Mouse (Mus musculus) embryo, embryonic 11 days (tissue): ENCODE data around the gene Kynu.

Experiments
- DNase-seq: peaks from one replicate; pipeline ENCODE4 v3.0.0-alpha.2; 2015

The Kynu gene

DNA sequence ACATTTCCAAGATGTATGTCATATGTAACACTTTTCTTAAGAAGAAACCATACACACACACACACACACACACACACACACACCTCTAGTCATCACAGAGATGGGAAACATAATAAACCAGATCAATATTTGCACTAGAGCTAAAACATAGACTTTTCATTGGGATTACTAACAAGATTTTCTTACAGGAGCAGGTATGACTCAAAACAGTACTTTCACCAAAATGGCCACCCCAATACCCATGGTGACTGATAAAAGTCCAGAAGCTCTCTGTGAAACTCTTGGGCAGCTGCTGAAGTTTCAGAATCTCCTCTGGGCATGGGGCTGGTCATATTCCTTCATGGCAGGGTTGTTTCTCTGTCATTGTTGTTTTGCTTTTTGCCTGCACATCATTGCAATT lies 114.5 kb downstream of the Kynu start:
- no peak for DNase-seq

DNA sequence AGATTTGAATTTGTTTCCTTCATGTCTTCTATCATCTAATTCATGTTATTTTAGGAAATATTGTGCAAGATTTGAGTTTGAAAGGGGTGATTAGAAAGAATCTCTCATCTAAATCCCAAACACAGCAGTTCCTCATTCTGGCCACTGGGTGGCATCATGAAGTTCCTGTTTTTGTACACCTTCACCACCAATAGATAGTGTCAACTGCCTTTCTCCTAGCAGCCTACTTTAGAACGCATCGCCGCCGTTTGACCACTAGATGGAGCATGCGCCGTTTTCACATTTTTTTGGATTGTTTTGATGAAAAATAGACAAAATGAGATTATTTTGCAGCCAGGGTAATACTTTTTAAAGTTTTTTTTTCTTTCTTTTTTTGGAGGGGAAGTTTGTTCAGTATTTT lies 118.5 kb downstream of the Kynu start:
- peak; percentile 77 for DNase-seq

DNA sequence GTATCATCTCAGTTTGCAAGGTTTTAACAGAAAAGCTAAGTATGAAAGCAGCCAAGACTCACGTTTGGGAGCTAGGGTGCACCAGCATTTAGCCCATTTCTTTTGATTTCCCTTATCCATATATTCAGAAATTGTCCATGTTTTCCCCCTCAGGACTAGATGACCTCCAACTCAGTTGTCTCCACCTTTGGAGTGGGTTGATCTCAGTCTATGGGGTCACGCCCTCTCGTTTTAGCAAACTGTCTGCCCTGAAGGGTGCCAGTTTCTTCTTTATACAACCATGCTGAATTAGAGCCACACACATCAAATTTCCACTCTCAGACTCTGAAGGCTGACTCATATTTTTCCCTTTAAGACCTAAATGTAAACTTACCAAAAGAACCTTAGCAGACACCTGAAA lies 119.0 kb downstream of the Kynu start:
- DNase-seq: no peak

DNA sequence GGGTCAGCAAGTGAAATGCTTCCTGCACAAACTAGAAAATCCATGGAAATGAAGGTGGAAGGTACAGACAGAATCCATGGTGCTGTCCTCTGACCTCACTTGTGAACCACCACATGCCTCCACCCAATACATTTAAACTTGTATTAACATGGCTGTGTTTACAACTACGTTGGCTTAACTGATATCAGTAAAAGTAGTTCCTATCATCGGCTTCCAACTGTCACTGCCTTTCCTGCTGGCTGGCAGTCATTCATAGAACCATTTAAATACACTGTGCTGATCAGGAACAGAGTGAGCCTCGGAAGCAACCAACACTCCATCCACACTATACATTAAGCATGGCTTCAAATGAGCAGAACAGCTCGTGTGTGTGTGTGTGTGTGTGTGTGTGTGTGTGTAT lies 120.1 kb downstream of the Kynu start:
- no peak for DNase-seq

DNA sequence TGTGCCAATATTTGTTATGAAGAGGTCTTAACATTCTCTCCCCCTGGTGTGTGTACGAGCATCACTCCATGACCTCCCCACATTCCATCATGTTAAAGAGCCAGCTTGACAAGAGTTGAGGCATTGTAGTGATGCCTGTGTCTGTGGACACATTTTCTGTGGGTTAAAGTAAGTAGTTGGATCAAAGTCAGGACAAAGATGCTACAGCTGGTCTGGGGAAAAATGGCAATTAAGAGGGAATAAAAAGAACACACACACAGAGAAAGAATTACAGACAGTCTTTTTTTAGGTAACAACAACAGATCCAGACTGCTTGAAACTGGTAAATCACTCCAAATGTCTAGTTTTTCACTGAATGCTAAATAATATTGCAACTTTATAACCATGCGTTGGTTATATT lies 135.3 kb downstream of the Kynu start:
- DNase-seq: no peak

DNA sequence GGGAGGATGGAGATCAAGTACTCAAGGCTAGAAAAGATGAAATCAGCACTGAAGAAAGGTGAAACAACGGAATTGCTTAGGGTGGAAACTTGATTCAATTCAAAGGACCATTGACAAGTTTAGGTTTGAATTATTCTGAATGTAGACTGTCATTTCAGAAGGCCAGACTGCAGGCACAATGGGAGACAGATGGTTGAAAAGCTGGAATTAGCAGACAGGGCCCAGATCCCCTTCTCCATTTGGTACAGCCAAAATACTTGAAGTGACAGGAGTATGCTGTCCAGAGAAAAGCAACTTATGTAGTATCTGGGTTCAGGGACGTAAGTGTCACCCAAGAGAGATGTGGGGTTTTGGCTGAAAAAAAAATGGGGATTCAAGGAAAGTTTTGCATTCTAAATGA lies 136.2 kb downstream of the Kynu start:
- DNase-seq: no peak

DNA sequence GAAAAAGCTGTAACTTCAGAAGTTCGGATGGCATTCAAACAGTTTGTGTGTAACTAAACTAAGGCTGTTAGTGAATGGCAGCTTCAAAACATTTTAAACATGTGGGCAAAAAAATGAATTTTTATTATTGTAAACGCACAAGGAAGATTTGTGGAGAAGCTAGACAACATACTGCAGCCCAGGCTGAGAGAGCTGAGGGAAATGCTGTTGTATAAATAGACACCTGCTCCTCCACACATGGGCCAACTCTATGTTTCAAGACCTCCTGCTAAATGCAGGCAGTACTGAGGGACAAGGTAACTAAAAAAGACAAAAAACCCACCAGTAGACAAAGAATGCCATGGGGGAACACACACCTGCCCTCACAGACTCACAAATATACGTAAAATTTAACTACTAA lies 140.5 kb downstream of the Kynu start:
- DNase-seq: no peak

DNA sequence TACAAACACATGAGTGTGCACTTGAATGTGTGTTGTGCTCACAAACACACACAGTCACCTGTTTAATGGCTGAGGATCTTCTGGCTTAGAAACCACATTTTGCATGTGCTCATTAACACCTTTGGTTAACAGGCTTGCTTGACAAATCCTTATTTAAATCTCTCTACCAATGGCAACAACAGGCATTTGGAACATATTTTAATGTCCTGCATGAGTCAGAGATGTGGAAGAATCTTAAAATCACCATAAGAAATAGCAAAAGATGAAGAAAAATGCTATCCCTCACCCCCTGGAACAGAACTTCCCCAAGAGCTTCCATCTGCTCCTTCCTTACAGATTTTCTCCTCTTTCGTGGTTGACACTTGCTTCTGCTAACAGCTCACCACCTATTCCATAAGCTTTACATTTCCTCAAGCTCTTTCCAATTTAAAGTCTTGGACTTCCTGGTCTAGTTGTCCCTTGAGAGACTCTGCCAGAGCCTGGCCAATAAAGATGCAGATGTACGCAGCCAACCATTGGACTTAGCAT lies 157.5 kb downstream of the Kynu start:
- no peak for DNase-seq

DNA sequence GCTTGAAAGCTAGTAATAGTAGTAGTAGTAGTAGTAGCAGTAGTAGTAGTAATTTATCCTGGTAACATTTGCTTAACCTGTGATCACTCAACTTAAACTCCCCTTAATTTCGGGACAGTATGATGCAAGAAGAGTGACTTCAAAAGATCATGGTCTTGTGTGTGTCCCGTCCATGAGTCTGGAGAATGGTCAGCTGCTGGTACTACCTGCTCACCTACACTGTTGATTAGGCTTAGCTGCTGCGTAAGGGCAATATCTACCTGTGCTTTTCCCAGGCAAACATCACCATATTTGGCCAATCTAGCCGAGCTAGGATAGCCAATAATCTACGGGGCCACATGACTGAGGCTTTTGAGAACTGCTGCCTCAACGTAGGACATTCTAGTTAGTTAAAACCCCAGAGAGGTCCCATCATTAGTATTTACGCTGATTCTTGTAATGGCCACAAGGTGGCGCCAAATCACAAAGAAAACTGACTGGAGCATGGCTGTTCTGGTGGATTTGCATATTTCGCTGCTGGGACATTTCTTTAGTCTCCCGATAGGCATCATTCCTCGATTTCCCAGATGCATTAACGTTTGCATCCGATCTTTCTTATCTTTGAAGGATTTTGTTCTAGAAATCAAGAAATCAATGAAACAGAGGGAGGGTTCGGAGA lies 167.4 kb downstream of the Kynu start:
- peak; percentile 84 for DNase-seq

DNA sequence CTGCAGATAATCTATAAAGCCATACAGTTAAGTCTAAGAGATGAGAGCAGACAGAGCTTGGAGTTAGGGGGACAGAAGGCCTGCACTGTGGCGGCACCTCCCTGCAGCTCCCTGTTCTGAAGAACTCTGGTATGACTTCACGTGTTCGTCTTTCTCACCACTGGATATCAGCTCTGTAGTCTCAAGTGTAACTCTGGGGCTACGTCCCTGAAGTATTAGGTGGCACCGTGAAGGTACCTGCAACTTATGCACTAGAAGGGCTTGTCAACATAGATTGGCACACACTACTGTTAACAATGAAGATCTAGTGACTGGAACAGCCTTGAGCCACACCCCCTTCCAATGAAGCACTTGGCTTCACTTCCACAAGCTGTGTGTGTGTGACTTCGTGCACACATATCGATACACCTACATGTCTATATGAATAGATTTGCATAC lies 168.0 kb downstream of the Kynu start:
- no peak for DNase-seq

DNA sequence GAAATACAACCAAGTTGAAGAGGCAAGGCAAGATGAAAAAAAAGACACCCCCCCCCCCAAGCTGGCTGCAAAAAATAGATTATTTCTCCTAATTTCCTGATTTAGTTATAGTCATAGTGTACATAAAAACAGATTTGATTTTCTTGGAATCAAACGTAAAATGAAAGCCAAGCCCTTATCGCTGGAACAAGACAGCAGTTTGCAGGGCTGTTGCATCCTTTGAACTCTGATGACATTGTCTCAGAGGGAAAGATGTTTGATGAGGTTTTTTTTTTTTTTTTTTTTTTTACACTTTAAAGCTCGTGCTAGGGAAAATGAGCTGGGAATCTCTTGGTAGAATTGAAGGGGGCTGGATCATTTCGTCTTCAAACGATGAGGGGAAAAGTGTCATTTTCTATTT lies 172.1 kb downstream of the Kynu start:
- DNase-seq: no peak

DNA sequence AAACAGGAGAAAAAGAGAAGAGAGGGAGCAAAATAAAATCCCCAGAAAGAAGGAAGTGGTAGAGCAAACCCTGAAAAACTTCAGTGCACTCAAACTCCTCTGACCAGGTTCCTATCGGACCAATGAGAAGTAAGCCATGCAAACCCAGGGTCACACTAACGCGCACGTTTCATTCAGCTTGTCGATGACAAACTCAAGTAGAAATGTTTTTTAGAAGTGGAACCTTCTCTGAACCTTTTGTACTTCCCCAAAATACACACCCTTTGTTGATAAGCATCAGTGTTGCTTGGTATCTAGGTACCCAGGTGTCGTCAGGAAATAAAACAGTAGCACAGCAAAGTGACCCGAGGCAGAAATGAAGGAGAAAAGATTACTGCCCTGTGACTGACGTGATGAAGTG lies 172.6 kb downstream of the Kynu start:
- no peak for DNase-seq

DNA sequence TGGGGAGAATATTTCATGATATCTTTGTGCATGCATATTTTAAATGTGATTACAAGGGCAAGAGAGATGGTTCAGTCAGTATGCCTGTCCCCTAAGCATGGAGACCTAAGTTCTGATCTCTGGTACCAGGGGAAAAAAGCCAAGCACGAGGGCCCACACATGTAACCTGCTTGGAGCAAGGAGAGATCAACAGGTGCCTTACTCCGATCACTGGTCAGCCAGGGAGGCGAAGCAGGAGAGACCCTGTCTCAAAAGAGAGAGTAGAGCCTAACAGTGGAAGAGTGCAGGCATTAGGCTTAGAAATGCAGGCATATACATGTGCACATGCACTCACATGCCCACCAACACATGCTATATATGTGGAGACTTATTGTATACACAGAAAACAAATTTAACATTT lies 173.7 kb downstream of the Kynu start:
- DNase-seq: no peak
